Mouse (Mus musculus) liver, embryonic 14.5 days (tissue): ENCODE data around the gene Ttc16.

Source experiments
- CTCF ChIP-seq: IDR thresholded peaks from 2 replicates; pipeline ENCODE4 v1.5.1; 2016; ENCODE audit warnings: antibody characterized with exemption, low read depth, control low read depth
- EP300 ChIP-seq: IDR thresholded peaks from 2 replicates; pipeline ENCODE4 v1.6.1; 2016; ENCODE audit warnings: antibody characterized with exemption, low read depth

GRCm38 (mm10) chr2:32742173-32742531 is 33.3 kb downstream of the Ttc16 start:
- TF ChIP-seq CTCF = no peak
- no peak for TF ChIP-seq EP300
